ENCODE assay signal across 8 mouse cellular contexts in the genomic region with DNA sequence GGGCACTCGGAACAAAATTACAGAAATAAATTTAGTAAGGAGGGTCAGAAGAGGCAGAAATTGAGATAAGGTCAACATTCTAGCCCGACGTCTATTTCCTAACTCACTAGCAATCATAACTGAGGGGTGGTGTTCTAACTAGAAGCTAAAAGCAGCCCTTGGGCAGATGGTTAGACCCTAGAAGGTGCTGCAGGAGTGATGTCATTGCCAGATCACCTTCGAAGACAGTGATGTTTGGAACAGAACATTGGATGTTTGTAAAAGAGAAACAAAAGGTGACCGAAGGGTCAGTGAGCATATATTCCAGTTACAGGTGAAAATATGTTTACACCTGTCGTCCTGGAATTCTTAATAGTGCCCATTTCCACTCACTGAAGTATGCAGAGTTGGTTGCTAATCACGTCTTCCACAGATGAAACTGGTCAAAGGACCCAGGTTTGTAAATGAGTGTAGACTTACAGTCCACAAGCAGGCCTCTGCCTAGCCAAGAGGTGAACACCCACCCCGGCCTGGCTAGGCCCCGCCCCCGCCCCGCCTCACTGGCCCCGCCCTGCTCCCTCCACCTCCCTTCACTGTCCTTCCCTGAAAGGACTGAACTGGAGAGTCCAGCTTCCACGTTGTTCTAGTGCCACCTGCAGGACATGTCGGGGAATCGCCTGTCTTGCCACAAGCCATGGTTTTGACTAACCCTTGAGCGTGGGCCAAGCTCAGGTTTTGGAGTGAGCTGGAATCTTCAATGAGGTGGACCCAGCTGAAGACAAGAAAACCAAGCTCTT. TPM values are rescaled to one million over a fixed set of nuclear protein-coding genes. Genes with fewer than 3 reads are reported as not detected.
DNase-seq lines count a peak whose midpoint lies in the region; ATAC-seq lines count a peak whose summit lies in the region.

No protein-coding gene starts in this region.

- H3K4me3 ChIP-seq in heart, embryonic 14.5 days (ENCODE audit: control insufficient read depth in 1 of 2, insufficient read depth in 1 of 2, low read depth in 1 of 2, low read length in 2 of 2), result no peak overlapping the region
- H3K4me3 ChIP-seq in liver, embryonic 11.5 days (ENCODE audit: low read depth, low read length), result no peak overlapping the region
- no peak overlapping the region for H3K4me3 ChIP-seq in stomach, embryonic 15.5 days (replicated peaks)

- no peaks in the 10 kb centered on the region for H3K36me3 ChIP-seq in heart, embryonic 14.5 days (ENCODE audit: control insufficient read depth, insufficient read depth, low read length)
- no peaks in the 10 kb centered on the region for H3K36me3 ChIP-seq in liver, embryonic 11.5 days (ENCODE audit: control insufficient read depth, insufficient read depth, low read length)
- no peaks in the 10 kb centered on the region for H3K36me3 ChIP-seq in stomach, embryonic 15.5 days

- H3K4me2 ChIP-seq in heart, embryonic 14.5 days (ENCODE audit: low read length), result no peak overlapping the region
- H3K4me2 ChIP-seq in liver, embryonic 11.5 days, result no peak overlapping the region
- H3K4me2 ChIP-seq in stomach, embryonic 15.5 days, result no peak overlapping the region

- peak; percentile 56 for DNase-seq in c-Kit-negative CD71-positive TER-119-positive erythroid progenitor cells, embryonic 14.5 days (ENCODE audit: low read depth, low spot score)
- peak; percentile 79 for DNase-seq in fibroblast of lung, adult 2 months (ENCODE audit: low read depth)
- DNase-seq in kidney, postnatal 10 days, result peak; percentile 90
- peak; percentile 74 for DNase-seq in liver, embryonic 11.5 days (ENCODE audit: low spot score)
- DNase-seq in neural tube, embryonic 10.5 days (ENCODE audit: extremely low spot score, low spot score), result peak; percentile 87

- ATAC-seq in CD4-positive, CD25-positive, alpha-beta regulatory T cell, adult 4 months, result peak; percentile 91
- peak; percentile 75 for ATAC-seq in heart, embryonic 14.5 days (ENCODE audit: insufficient number of reproducible peaks, insufficient read depth, low FRiP score, low read depth)
- peak; percentile 90 for ATAC-seq in liver, embryonic 11.5 days (replicated peaks; ENCODE audit: low FRiP score)
- peak; percentile 88 for ATAC-seq in stomach, embryonic 15.5 days (ENCODE audit: insufficient read depth, low FRiP score, low read depth)

- H3K9me3 ChIP-seq in heart, embryonic 14.5 days (ENCODE audit: control insufficient read depth, low read length), result no peaks in the 10 kb centered on the region
- no peaks in the 10 kb centered on the region for H3K9me3 ChIP-seq in liver, embryonic 11.5 days (ENCODE audit: control insufficient read depth, low read length)
- H3K9me3 ChIP-seq in stomach, embryonic 15.5 days, result no peaks in the 10 kb centered on the region

- no peak overlapping the region for H3K27ac ChIP-seq in heart, embryonic 14.5 days (replicated peaks in 1 of 2; ENCODE audit: control insufficient read depth in 1 of 2, insufficient read depth in 1 of 2, low read depth in 2 of 2, low read length in 2 of 2)
- no peak overlapping the region for H3K27ac ChIP-seq in liver, embryonic 11.5 days (ENCODE audit: low read depth, low read length)
- H3K27ac ChIP-seq in stomach, embryonic 15.5 days, result no peak overlapping the region

- 31% methylated on average over 16 of the region's 16 CpGs for WGBS in heart, embryonic 14.5 days
- WGBS in liver, embryonic 11.5 days, result 32% methylated on average over 16 of the region's 16 CpGs
- 30% methylated on average over 16 of the region's 16 CpGs for WGBS in stomach, embryonic 15.5 days

- H3K4me1 ChIP-seq in heart, embryonic 14.5 days (ENCODE audit: control insufficient read depth in 2 of 2, insufficient read depth in 2 of 2, low read length in 2 of 2), result peaks cover 0 to 4% of the 10 kb centered on the region in 2 experiments; a peak in 1 of 4 replicates
- H3K4me1 ChIP-seq in liver, embryonic 11.5 days (replicated peaks; ENCODE audit: control insufficient read depth, insufficient read depth, low read length), result no peaks in the 10 kb centered on the region
- 0 out of 2 replicates have a peak, but pooled peaks cover 2% of the 10 kb centered on the region for H3K4me1 ChIP-seq in stomach, embryonic 15.5 days

- no peak overlapping the region for H3K9ac ChIP-seq in heart, embryonic 14.5 days (ENCODE audit: low read length)
- H3K9ac ChIP-seq in liver, embryonic 11.5 days (ENCODE audit: low read depth, low read length), result no peak overlapping the region
- H3K9ac ChIP-seq in stomach, embryonic 15.5 days, result no peak overlapping the region

- no peaks in the 10 kb centered on the region for H3K27me3 ChIP-seq in heart, embryonic 14.5 days (ENCODE audit: control insufficient read depth, insufficient read depth, low read length)
- H3K27me3 ChIP-seq in liver, embryonic 11.5 days (replicated peaks; ENCODE audit: control insufficient read depth, insufficient read depth, low read length), result no peaks in the 10 kb centered on the region
- H3K27me3 ChIP-seq in stomach, embryonic 15.5 days (replicated peaks), result no peaks in the 10 kb centered on the region

RNA-seq across cellular contexts. Expression of a gene that starts 38.4 kb away (rescaled TPM):
- polyA plus RNA-seq in CD4-positive, CD25-positive, alpha-beta regulatory T cell, adult 4 months (2017; shearing (Covaris generic)), result 10 to 100 TPM in 1 of 2 experiments, 1 to 10 TPM in 1; 9.5 to 15.1 TPM
- 33.5 and 36.3 TPM in 2 replicates for polyA plus RNA-seq in heart, embryonic 14.5 days (2014; fragmentation: Nextera tagmentation; extraction: Ambion mirVana)
- 34.8 and 36.9 TPM in 2 replicates for polyA plus RNA-seq in liver, embryonic 11.5 days (2014; fragmentation: Nextera tagmentation; extraction: Ambion mirVana)
- 31.1 and 32.5 TPM in 2 replicates for polyA plus RNA-seq in stomach, embryonic 15.5 days (2015; fragmentation: Nextera tagmentation; extraction: Ambion mirVana)
